Mouse (Mus musculus) embryonic facial prominence, embryonic 11.5 days (tissue): ENCODE data around the gene Hivep2. TPM values are rescaled to one million over a fixed set of nuclear protein-coding genes. Genes with fewer than 3 reads are reported as not detected.

ENCODE experiments used
- ATAC-seq: fragments of 200-750 bp; cut with Nextera tagmentation; replicated peaks from 2 replicates; pipeline ENCODE4 v1.8.0; 2017; ENCODE audit warnings: low read depth; ENCODE audit not compliant: insufficient number of reproducible peaks, low FRiP score, low TSS enrichment
- DNase-seq: peaks from one replicate; pipeline ENCODE4 v3.0.0-alpha.2; 2015; ENCODE audit warnings: low spot score
- H3K27ac ChIP-seq: fragments of 300-500 bp; sonication (generic); replicated peaks from 2 replicates; pipeline ENCODE4 v1.5.1; 2014; ENCODE audit warnings: mild to moderate bottlenecking, low read depth, low read length, control low read depth
- H3K27me3 ChIP-seq: fragments of 300-500 bp; sonication (generic); 2 replicates; pipeline ENCODE4 v1.6.1; 2014; ENCODE audit warnings: mild to moderate bottlenecking, low read length, moderate library complexity, mixed read lengths; ENCODE audit not compliant: control insufficient read depth, insufficient read depth
- H3K36me3 ChIP-seq: fragments of 300-500 bp; sonication (generic); replicated peaks from 2 replicates; pipeline ENCODE4 v1.6.1; 2014; ENCODE audit warnings: low read depth, mild to moderate bottlenecking, low read length, moderate library complexity, mixed read lengths; ENCODE audit not compliant: control insufficient read depth, insufficient read depth
- H3K4me1 ChIP-seq: fragments of 300-500 bp; sonication (generic); 2 replicates; pipeline ENCODE4 v1.6.1; 2014; ENCODE audit warnings: low read length, mixed read lengths; ENCODE audit not compliant: control insufficient read depth, insufficient read depth
- H3K4me2 ChIP-seq: fragments of 300-500 bp; sonication (generic); 2 replicates; pipeline ENCODE4 v1.6.1; 2014; ENCODE audit warnings: low read depth, mild to moderate bottlenecking, control low read depth, low read length, moderate library complexity
- H3K4me3 ChIP-seq: fragments of 300-500 bp; sonication (generic); 2 replicates; pipeline ENCODE4 v1.5.1; 2014; ENCODE audit warnings: low read depth, low read length, control low read depth
- H3K9ac ChIP-seq: fragments of 300-500 bp; sonication (generic); replicated peaks from 2 replicates; pipeline ENCODE4 v1.6.1; 2014; ENCODE audit warnings: mild to moderate bottlenecking, control low read depth, low read length
- H3K9me3 ChIP-seq: fragments of 300-500 bp; sonication (generic); replicated peaks from 2 replicates; pipeline ENCODE4 v1.6.1; 2016; ENCODE audit warnings: mild to moderate bottlenecking, low read length, inconsistent platforms, mixed read lengths; ENCODE audit not compliant: control insufficient read depth
- WGBS: fragments of 180-500 bp; shearing (Covaris S2); extraction: QIAGEN DNeasy Blood & Tissue Kit; methylation state at CpG from one replicate; pipeline ENCODE4 v1.1.7; 2014; 5-methylcytosine and 5-hydroxymethylcytosine counted together
- polyA plus RNA-seq: library from polyadenylated mRNA; unstranded; fragments of >200 nt; fragmentation: Nextera tagmentation; extraction: Ambion mirVana; gene quantifications from 2 replicates; pipeline ENCODE4 v1.2.1, GENCODE M21; 2014

Gene Hivep2
- polyA plus RNA-seq, 1 experiment from 2014 or later: 4.4 TPM

GRCm38 (mm10) chr10:14063226-14063625 lies 97.4 kb downstream of the Hivep2 start:
- Histone ChIP-seq H3K4me1 (no peaks in the 10 kb centered on the region), H3K4me2 (no peak overlapping the region), H3K9me3 (no peaks in the 10 kb centered on the region), H3K4me3 (no peak overlapping the region), H3K9ac (no peak overlapping the region), H3K27me3 (no peaks in the 10 kb centered on the region), H3K27ac (no peak overlapping the region), H3K36me3 (no peaks in the 10 kb centered on the region)
- DNase-seq: no peak
- 89% methylated on average over 4 of the region's 4 CpGs for WGBS
- no peak for ATAC-seq

DNA sequence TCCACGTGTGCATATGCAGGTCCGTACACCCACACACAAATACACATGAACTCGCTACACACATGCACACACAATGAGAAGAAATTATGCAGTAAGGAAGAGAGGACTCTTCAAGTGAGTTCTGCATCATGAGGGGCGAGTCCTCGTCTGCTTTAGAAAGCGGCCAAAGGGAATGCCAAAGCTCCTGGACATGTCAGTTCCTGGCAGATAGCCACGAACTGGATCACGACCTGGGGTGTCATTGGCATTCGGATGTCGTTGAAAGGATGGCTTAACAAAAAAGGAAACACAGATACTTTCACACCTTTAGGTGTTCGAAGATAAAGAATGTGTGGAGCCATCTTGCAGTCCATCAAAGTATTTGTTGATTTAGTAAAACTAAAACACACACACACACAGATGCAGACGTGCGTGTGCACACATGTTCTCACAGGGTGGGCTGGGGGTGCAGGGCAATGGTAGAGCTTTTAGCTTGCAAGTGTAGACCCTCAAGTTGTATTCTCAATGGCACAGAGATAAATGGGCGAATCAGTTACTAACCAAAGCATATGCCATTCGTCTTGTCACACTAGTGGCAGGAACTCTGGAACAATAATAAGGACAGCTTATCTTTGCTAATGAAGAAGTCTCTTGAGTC lies 99.0 kb downstream of the Hivep2 start:
- Histone ChIP-seq H3K27me3 (no peaks in the 10 kb centered on the region), H3K9ac (no peak overlapping the region), H3K27ac (no peak overlapping the region), H3K4me3 (no peak overlapping the region), H3K4me1 (no peaks in the 10 kb centered on the region), H3K4me2 (no peak overlapping the region), H3K9me3 (no peaks in the 10 kb centered on the region), H3K36me3 (no peaks in the 10 kb centered on the region)
- no peak for ATAC-seq
- DNase-seq: no peak
- WGBS: 84% methylated on average over 15 of the region's 15 CpGs

DNA sequence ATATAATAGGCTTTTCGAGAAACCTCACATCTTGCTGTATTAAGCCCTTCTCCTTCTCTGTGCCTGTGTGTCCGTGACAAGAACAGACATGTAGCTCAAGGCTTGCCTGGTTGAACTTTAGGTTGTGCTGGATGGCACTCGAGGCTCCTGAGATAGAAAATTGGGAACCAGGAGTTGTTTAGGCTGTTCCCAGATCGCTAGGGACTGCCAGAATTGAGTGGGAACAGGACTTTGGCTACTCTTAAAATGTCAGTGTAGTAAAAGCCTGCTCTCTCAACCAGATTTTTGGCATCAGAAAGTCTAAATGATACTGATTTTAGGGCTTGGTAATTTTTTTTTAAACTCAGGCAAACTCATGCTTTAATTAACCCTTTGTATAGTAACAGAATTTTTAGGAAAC lies 101.9 kb downstream of the Hivep2 start:
- H3K4me1 ChIP-seq: no peaks in the 10 kb centered on the region
- ATAC-seq (no peak), DNase-seq (no peak)
- WGBS: 84% methylated on average over 4 of the region's 4 CpGs
- no peaks in the 10 kb centered on the region for H3K9me3 ChIP-seq
- no peaks in the 10 kb centered on the region for H3K27me3 ChIP-seq
- no peak overlapping the region for H3K4me3 ChIP-seq
- no peaks in the 10 kb centered on the region for H3K36me3 ChIP-seq
- no peak overlapping the region for H3K9ac ChIP-seq
- no peak overlapping the region for H3K4me2 ChIP-seq
- H3K27ac ChIP-seq: no peak overlapping the region

GRCm38 (mm10) chr10:14070498-14071079 lies 104.7 kb downstream of the Hivep2 start:
- Histone ChIP-seq H3K27ac (no peak overlapping the region), H3K4me2 (no peak overlapping the region), H3K27me3 (no peaks in the 10 kb centered on the region), H3K36me3 (no peaks in the 10 kb centered on the region), H3K9me3 (no peaks in the 10 kb centered on the region), H3K4me3 (no peak overlapping the region), H3K9ac (no peak overlapping the region), H3K4me1 (no peaks in the 10 kb centered on the region)
- DNase-seq: no peak
- 84% methylated on average over 5 of the region's 5 CpGs for WGBS
- no peak for ATAC-seq

DNA sequence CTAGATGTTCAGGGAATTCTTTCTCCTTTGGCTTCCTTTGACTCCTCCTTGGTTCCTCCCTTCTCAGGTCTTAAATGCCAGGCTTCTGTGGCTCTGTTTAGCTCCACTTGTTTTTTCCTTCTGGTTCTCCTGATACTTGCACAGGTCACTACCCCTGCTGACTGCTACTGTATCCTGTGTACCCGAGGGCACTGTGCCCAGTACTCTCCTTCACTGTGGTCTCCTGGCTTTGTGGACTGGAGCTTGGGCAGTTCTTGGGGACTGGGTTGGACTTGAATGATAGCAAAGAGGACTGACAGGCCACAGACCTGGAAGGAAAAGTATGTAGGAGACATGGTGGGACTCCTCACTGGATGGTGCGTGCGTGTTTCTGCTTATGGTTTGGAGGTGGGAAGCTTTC lies 106.6 kb downstream of the Hivep2 start:
- Histone ChIP-seq H3K36me3 (no peaks in the 10 kb centered on the region), H3K4me1 (no peaks in the 10 kb centered on the region), H3K4me3 (no peak overlapping the region), H3K27ac (no peak overlapping the region), H3K9ac (no peak overlapping the region), H3K9me3 (no peaks in the 10 kb centered on the region), H3K27me3 (no peaks in the 10 kb centered on the region), H3K4me2 (no peak overlapping the region)
- ATAC-seq (no peak), DNase-seq (no peak)
- WGBS: 88% methylated on average over 3 of the region's 3 CpGs

DNA sequence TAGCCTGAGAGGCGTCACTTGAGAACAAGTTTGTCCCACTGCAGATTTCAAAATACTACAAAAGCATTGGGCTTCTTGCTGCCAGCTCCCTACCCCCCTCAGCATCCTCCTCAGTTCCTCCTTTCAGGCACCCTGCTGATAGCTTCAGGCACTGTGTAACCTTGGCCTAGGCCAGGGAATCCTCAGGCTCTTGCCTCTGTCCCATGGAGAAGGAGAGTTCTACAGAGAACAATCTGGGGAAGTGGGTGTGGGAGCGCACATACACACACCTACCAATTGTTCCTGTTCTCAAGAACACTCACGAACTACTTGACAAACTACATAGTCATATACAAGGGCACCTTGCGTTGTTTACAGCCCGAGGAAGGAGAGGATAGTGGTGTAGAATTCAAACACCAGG lies 109.9 kb downstream of the Hivep2 start:
- Histone ChIP-seq H3K4me1 (no peaks in the 10 kb centered on the region), H3K4me2 (no peak overlapping the region), H3K9ac (no peak overlapping the region), H3K9me3 (no peaks in the 10 kb centered on the region), H3K27me3 (no peaks in the 10 kb centered on the region), H3K4me3 (no peak overlapping the region), H3K27ac (no peak overlapping the region), H3K36me3 (no peaks in the 10 kb centered on the region)
- DNase-seq: no peak
- 83% methylated on average over 5 of the region's 5 CpGs for WGBS
- ATAC-seq: no peak

- Histone ChIP-seq H3K4me3 (no peak overlapping the region), H3K9ac (no peak overlapping the region), H3K4me2 (no peak overlapping the region), H3K27ac (no peak overlapping the region), H3K9me3 (no peaks in the 10 kb centered on the region), H3K4me1 (no peaks in the 10 kb centered on the region), H3K27me3 (no peaks in the 10 kb centered on the region), H3K36me3 (no peaks in the 10 kb centered on the region)
- ATAC-seq (no peak), DNase-seq (no peak)
- 82% methylated on average over 9 of the region's 9 CpGs for WGBS
These were observed 111.0 kb downstream of the Hivep2 start for GRCm38 (mm10) chr10:14076880-14077279.

DNA sequence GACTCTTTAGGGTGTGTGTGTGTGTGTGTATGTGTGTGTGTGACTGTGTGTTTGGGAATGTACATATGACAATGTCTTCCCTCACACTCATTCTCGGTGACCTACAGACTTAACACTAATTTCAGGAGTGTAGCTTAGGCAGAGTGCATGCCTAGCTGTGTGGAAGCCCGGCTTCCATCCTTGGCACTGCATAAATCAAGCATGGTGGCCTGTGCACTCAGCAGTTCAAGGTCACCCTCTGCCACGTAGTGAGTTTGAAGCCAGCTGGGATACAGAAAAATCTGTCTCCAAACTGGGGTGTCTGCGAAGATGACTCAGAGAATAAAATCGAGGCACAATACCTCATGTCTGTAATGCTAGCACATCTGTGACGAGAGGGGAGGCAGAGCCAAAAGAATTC lies 115.0 kb downstream of the Hivep2 start:
- 86% methylated on average over 6 of the region's 6 CpGs for WGBS
- no peak for ATAC-seq

More for the DNA sequence above, 115.0 kb downstream of the Hivep2 start:
- Histone ChIP-seq H3K9me3 (no peaks in the 10 kb centered on the region), H3K4me3 (no peak overlapping the region), H3K36me3 (no peaks in the 10 kb centered on the region), H3K9ac (no peak overlapping the region), H3K4me1 (no peaks in the 10 kb centered on the region), H3K4me2 (no peak overlapping the region), H3K27me3 (no peaks in the 10 kb centered on the region), H3K27ac (no peak overlapping the region)
- no peak for DNase-seq
